Mouse (Mus musculus): Measurements from ENCODE around the gene Gga2.

Gga2 gene

GRCm38 (mm10) chr7:122020273-122020666 lies 752 bp downstream of the Gga2 start:
- TF ChIP-seq GATA4 (IDR thresholded peaks at IDR 0.05; ENCODE audit: insufficient replicate concordance, low read length): no peak

DNA sequence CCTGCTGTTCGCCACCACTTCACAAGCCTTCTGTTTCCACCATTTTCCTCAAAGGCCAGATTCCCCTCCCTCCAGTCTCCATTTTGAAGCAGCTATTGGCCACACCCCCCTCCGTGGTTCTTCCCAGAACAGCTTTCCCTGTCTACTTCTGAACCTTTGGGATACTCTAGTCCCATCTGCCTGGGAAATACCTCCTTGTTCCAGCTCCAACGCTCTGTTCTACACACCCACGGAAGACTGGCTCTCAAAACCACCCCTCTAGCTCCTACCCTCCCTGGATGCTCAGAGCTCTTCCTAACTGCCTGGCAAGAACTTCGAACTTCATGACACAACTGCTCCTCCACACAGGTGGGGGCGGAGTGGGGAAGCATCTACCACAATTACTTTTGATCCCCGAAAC lies 2.0 kb downstream of the Gga2 start:
- no peak for TF ChIP-seq GATA4 (IDR thresholded peaks at IDR 0.05; ENCODE audit: insufficient replicate concordance, low read length)

DNA sequence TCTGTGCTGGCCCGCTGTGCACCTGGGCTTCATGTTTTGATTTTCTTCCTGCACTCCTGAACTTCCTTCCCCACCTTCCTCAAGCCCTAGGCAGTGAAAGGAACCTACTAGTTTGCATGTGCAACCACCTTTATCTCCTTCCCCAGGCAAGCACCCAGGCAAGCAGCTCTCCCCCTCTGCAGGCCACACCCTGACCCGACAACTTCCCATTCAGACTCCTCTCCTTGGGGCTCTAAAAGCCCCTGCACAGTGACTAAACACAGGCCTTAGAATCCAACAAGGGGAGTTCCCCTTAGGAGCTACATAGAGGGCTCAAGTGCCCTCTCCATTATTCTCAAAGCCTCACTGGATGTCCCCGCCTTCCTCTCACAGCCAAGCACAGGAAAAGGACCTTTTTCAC lies 2.8 kb downstream of the Gga2 start:
- no peak for TF ChIP-seq GATA4 (IDR thresholded peaks at IDR 0.05; ENCODE audit: insufficient replicate concordance, low read length)

- no peak for TF ChIP-seq GATA4 (IDR thresholded peaks at IDR 0.05; ENCODE audit: insufficient replicate concordance, low read length)
Measured at GRCm38 (mm10) chr7:122015734-122016133, 5.3 kb downstream of the Gga2 start.

GRCm38 (mm10) chr7:122015105-122015504 lies 5.9 kb downstream of the Gga2 start:
- TF ChIP-seq GATA4 (IDR thresholded peaks at IDR 0.05; ENCODE audit: insufficient replicate concordance, low read length): no peak

GRCm38 (mm10) chr7:122012949-122013348 lies 8.1 kb downstream of the Gga2 start:
- no peak for TF ChIP-seq GATA4 (IDR thresholded peaks at IDR 0.05; ENCODE audit: insufficient replicate concordance, low read length)

- no peak for TF ChIP-seq GATA4 (IDR thresholded peaks at IDR 0.05; ENCODE audit: insufficient replicate concordance, low read length)
Measured at GRCm38 (mm10) chr7:122012370-122012769, 8.7 kb downstream of the Gga2 start.

DNA sequence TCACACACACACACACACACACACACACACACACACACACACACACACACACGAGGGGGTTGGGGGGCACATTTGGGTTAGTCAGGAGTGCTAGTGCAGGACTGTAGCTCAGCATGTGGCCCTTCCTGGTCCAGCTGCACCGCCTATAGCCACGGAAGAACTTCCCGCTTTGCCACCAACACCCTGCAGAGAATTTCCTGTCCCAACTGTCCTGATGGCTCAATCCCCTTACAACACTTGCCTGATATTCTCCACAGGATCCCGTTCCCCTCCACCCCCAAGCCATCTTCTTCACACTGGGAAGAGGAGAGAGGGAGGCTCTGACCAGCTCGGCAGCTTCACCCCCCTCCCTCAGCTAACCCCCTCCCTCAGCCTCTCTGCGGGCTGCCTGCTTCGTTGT lies 20.6 kb downstream of the Gga2 start:
- TF ChIP-seq GATA4 (IDR thresholded peaks at IDR 0.05; ENCODE audit: insufficient replicate concordance, low read length): no peak

- TF ChIP-seq GATA4 (IDR thresholded peaks at IDR 0.05; ENCODE audit: insufficient replicate concordance, low read length): no peak
Measured at GRCm38 (mm10) chr7:121995961-121996360, 25.1 kb downstream of the Gga2 start.

DNA sequence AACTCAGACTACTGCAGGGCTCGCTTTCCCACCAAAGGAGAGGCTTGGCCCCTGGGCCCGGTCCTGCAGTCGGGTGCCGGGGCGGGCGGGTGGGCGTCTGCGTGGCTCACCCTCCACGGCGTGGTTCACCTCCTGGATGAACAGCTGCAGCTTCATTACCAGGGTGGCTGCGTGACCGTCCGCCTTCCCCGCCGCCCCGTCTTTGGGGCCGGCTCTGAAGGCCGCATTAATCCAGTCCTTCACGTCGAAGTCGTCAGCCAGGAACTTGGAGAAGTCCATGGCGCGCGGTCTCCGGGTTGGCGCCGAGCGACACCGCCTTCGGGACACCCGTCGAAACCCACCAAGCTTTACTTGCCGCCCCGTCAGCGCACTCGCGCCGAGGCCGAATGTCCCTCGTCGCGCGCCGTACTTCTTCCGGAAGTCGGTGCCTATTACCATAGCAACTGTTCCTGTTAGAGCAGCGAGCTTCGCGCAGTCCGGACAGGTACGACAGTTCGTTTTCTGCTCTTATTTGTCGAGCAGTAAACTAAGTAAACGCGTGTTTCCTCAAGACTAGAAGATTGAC lies 39.6 kb downstream of the Gga2 start, which contains the start of gene Cog7:
Cog7 (minus strand) TSS at position 405 of the 565 bp plus-strand sequence.
- no peak for TF ChIP-seq GATA4 (IDR thresholded peaks at IDR 0.05; ENCODE audit: insufficient replicate concordance, low read length)

DNA sequence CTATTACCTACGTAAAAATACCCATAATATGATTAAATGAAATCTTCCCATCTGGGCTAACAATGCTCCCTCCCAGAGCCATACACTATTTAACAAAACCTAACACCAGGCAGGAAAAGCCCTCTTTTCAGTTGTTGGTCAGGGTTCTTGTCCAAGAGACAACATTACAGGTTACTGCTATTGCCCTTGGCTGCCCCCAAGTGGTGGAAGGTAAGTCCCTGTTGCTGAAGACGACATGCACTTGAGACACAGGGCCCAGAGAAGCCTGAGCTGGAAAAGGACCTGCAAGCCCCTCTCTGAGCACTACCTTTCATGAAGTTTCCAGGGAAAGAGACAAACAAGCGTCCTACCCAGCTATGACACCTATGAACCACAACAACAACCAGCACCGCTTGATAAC lies 46.0 kb downstream of the Gga2 start:
- no peak for TF ChIP-seq GATA4 (IDR thresholded peaks at IDR 0.05; ENCODE audit: insufficient replicate concordance, low read length)

GRCm38 (mm10) chr7:121971698-121972097 lies 49.3 kb downstream of the Gga2 start:
- no peak for TF ChIP-seq GATA4 (IDR thresholded peaks at IDR 0.05; ENCODE audit: insufficient replicate concordance, low read length)

GRCm38 (mm10) chr7:121970250-121970649 lies 50.8 kb downstream of the Gga2 start:
- no peak for TF ChIP-seq GATA4 (IDR thresholded peaks at IDR 0.05; ENCODE audit: insufficient replicate concordance, low read length)

- no peak for TF ChIP-seq GATA4 (IDR thresholded peaks at IDR 0.05; ENCODE audit: insufficient replicate concordance, low read length)
Measured at GRCm38 (mm10) chr7:121968816-121969215, 52.2 kb downstream of the Gga2 start.

- no peak for TF ChIP-seq GATA4 (IDR thresholded peaks at IDR 0.05; ENCODE audit: insufficient replicate concordance, low read length)
Measured at GRCm38 (mm10) chr7:121968242-121968641, 52.8 kb downstream of the Gga2 start.

DNA sequence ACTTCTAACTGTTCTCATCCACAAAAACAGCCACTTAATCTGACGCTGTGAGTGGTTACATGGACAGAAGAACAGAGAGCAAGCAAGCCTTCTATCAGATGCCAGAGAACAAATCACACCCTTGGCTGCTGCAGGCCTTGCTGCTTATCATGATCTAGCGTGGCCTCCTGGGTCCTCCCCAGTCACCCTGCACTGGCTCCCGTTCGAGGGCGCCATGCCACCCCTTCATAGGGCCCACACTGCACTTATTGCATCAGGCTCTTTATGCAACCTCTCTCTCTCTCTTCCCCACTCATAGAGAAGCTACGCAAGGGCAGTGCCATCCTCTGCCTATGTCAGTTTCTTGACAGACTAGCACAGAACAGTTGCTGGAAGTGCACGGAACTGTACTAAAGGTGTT lies 54.9 kb downstream of the Gga2 start:
- TF ChIP-seq GATA4 (IDR thresholded peaks at IDR 0.05; ENCODE audit: insufficient replicate concordance, low read length): no peak

DNA sequence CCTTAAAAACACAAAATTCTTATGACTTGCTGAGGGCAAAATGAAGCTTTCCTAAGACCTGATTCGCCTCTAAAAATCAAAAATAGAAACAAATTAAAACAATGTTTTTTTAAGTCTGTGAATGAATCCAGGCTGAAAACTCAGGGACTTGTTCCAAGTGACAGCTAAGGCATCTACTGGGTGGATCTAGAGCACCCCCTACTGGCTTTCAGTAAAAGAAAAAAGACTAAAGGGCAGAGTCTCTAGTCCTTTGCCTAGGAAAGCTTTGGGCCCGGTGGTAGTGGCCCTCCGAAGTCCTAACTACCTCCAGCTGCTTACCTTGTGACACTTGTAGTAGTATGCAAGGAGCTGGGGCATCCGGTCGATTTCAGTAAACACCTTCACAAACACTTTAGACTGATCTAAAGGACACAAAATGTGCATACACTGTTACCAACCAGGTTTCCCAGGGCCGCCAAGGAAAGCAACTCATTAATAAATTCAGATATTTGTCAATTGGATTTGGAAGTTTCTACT lies 57.1 kb downstream of the Gga2 start:
- no peak for TF ChIP-seq GATA4 (IDR thresholded peaks at IDR 0.05; ENCODE audit: insufficient replicate concordance, low read length)

Measured in liver, adult (tissue).